Mouse (Mus musculus): Measurements from ENCODE around the gene Zfp607a. TPM values are rescaled to one million over a fixed set of nuclear protein-coding genes. Genes with fewer than 3 reads are reported as not detected.

Zfp607a gene
- polyA plus RNA-seq (2014; fragmentation: Illumina TruSeq; extraction: RNeasy Lipid Tissue Mini Kit (QIAGEN cat#74804); ENCODE audit: insufficient read depth, low read depth, low replicate concordance), result 2.1 TPM

DNA sequence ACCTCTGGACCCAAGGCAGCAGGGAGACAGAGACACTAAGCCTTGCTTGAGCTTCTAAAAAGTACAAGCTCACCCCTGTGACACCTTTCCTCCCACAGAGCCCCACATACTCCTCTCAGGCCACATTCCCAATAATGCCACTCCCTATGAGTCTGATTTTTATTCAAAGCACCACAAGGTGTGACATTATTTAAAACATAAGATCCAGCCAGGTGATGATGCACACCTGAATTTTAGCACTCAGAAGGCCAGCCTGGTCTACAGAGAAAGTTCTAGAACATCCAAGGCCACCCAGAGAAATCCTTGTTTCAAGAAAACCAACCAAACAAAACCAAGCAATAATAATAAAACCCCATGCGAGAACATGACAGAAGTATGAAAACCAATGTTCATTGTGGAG lies at the start of gene Zfp607a:
Gene Zfp607a, plus strand, starts transcription at position 301 of the 400 bp plus-strand sequence.

GRCm38 (mm10) chr7:27838323-27839249 lies 18.7 kb upstream of the Zfp607a start, which contains the start of gene Zfp59:
Gene Zfp59 (plus strand): TSS chr7:27838607.

DNA sequence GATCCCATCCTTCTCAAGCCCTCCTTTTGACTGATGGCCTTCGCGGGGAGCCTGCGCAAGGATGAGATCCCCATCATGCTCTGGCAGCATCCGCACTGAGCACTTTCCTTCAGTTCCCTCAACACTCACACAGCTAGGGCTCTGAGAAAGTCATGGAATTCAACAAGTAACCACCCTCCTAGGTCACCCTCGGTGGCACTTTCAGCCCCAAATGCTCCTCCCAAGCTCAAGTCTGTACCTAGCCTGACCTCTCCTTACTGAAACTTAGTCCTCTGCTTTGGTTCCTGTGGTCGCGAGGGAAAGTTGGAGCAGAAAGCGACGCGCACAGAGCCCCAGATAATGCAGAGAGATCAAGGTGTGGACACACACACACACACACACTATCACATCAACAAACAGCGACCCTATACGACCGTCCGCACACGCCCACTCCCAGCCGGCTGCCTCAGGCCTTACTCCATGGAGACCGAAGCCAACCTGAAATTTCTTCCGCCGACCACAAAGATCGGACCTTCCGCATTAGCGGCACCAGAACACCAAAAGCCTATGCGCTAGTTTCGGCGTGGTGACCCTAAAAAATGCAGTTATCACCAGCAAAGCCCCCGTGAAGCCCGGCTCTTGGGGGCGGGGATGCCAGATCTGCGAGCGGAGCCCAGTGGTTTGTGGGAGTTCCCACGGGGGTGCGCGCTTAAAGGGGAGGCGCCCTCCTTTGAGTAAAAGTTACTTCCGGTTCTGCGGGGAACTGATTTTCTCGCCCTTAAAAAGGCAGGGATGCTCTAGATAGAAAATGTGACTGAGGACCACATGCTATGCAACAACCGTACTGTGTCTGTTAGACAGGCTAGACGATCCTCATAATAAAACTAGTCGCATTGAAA lies 71.7 kb downstream of the Zfp607a start, which contains the start of gene Zfp974:
Gene Zfp974, minus strand, starts transcription at position 643 of the 878 bp plus-strand sequence.

Other genes with a start within 250 kb of the Zfp607a start
- not detected for gene Ttc9b, start 203.6 kb upstream of the Zfp607a start, polyA plus RNA-seq (2014; fragmentation: Illumina TruSeq; extraction: RNeasy Lipid Tissue Mini Kit (QIAGEN cat#74804); ENCODE audit: insufficient read depth, low read depth, low replicate concordance)
- gene Map3k10, start 182.9 kb upstream of the Zfp607a start, polyA plus RNA-seq (2014; fragmentation: Illumina TruSeq; extraction: RNeasy Lipid Tissue Mini Kit (QIAGEN cat#74804); ENCODE audit: insufficient read depth, low read depth, low replicate concordance), result 13.4 TPM
- 1.6 TPM for gene Zfp607b, start 168.2 kb upstream of the Zfp607a start, polyA plus RNA-seq (2014; fragmentation: Illumina TruSeq; extraction: RNeasy Lipid Tissue Mini Kit (QIAGEN cat#74804); ENCODE audit: insufficient read depth, low read depth, low replicate concordance)
- gene Zfp60, start 126.1 kb upstream of the Zfp607a start, polyA plus RNA-seq (2014; fragmentation: Illumina TruSeq; extraction: RNeasy Lipid Tissue Mini Kit (QIAGEN cat#74804); ENCODE audit: insufficient read depth, low read depth, low replicate concordance), result 3.8 TPM
- 4.0 TPM for gene Zfp626, start 50.3 kb upstream of the Zfp607a start, polyA plus RNA-seq (2014; fragmentation: Illumina TruSeq; extraction: RNeasy Lipid Tissue Mini Kit (QIAGEN cat#74804); ENCODE audit: insufficient read depth, low read depth, low replicate concordance)
- gene Zfp59, start 18.9 kb upstream of the Zfp607a start, polyA plus RNA-seq (2014; fragmentation: Illumina TruSeq; extraction: RNeasy Lipid Tissue Mini Kit (QIAGEN cat#74804); ENCODE audit: insufficient read depth, low read depth, low replicate concordance), result 2.0 TPM
- 3.6 TPM for gene Zfp974, start 71.9 kb downstream of the Zfp607a start, polyA plus RNA-seq (2014; fragmentation: Illumina TruSeq; extraction: RNeasy Lipid Tissue Mini Kit (QIAGEN cat#74804); ENCODE audit: insufficient read depth, low read depth, low replicate concordance)
- gene Zfp780b, start 121.6 kb downstream of the Zfp607a start, polyA plus RNA-seq (2014; fragmentation: Illumina TruSeq; extraction: RNeasy Lipid Tissue Mini Kit (QIAGEN cat#74804); ENCODE audit: insufficient read depth, low read depth, low replicate concordance), result 5.0 TPM
- 1.1 TPM for gene Zfp850, start 156.6 kb downstream of the Zfp607a start, polyA plus RNA-seq (2014; fragmentation: Illumina TruSeq; extraction: RNeasy Lipid Tissue Mini Kit (QIAGEN cat#74804); ENCODE audit: insufficient read depth, low read depth, low replicate concordance)
- 88.0 TPM for gene Psmc4, start 192.6 kb downstream of the Zfp607a start, polyA plus RNA-seq (2014; fragmentation: Illumina TruSeq; extraction: RNeasy Lipid Tissue Mini Kit (QIAGEN cat#74804); ENCODE audit: insufficient read depth, low read depth, low replicate concordance)
- 4.1 TPM for gene Fcgbp, start 213.7 kb downstream of the Zfp607a start, polyA plus RNA-seq (2014; fragmentation: Illumina TruSeq; extraction: RNeasy Lipid Tissue Mini Kit (QIAGEN cat#74804); ENCODE audit: insufficient read depth, low read depth, low replicate concordance)

Data from lung, adult 10 weeks (tissue).